Mouse (Mus musculus) myocyte (in vitro differentiated cells): Measurements from ENCODE around the gene Lgals7.
A peak's percentile ranks its signal among the peaks of the same experiment; 100 is the strongest.

Source experiments
- E2F4 ChIP-seq: IDR thresholded peaks from one replicate; pipeline ENCODE4 v1.6.1; 2011; ENCODE audit warnings: mild to moderate bottlenecking, control low read depth, moderate library complexity; ENCODE audit not compliant: insufficient read depth
- MAX ChIP-seq: IDR thresholded peaks from one replicate; pipeline ENCODE4 v1.6.1; 2011; ENCODE audit warnings: low read depth, mild to moderate bottlenecking, control low read depth
- MYOD1 ChIP-seq, 3 experiments: IDR thresholded peaks; one replicate each; pipeline ENCODE4 v1.6.1; 2011; ENCODE audit warnings: control low read depth in 2 of 3, low read depth in 2 of 3, mild to moderate bottlenecking in 2 of 3, moderate library complexity in 1 of 3; ENCODE audit not compliant: insufficient read length in 2 of 3, control insufficient read depth in 1 of 3
- POLR2A ChIP-seq: IDR thresholded peaks from one replicate; pipeline ENCODE4 v1.6.1; 2011; ENCODE audit warnings: low read depth, mild to moderate bottlenecking, control low read depth, moderate library complexity; ENCODE audit not compliant: insufficient read length
- POLR2AphosphoS2 ChIP-seq: IDR thresholded peaks from one replicate; pipeline ENCODE4 v1.6.1; 2011; ENCODE audit warnings: low read depth, control low read depth; ENCODE audit not compliant: insufficient read length
- SRF ChIP-seq: IDR thresholded peaks from one replicate; pipeline ENCODE4 v1.6.1; 2011; ENCODE audit warnings: low read depth; ENCODE audit not compliant: control insufficient read depth, insufficient read length
- TCF12 ChIP-seq: IDR thresholded peaks from one replicate; pipeline ENCODE4 v1.6.1; 2011; ENCODE audit warnings: mild to moderate bottlenecking, control low read depth; ENCODE audit not compliant: poor library complexity, insufficient read depth, severe bottlenecking
- TCF3 ChIP-seq: IDR thresholded peaks from one replicate; pipeline ENCODE4 v1.6.1; 2011; ENCODE audit warnings: low read depth, control low read depth; ENCODE audit not compliant: insufficient read length
- USF1 ChIP-seq: IDR thresholded peaks from one replicate; pipeline ENCODE4 v1.6.1; 2011; ENCODE audit warnings: low read depth, mild to moderate bottlenecking, control low read depth, moderate library complexity

- TF ChIP-seq POLR2A = peak; percentile 22
- TF ChIP-seq POLR2AphosphoS2 = peak; percentile 44
- TF ChIP-seq TCF12 = no peak
- peak in 2 of 3 experiments; percentile 52 to 75 for TF ChIP-seq MYOD1 (IDR thresholded peaks at IDR 0.05; ENCODE audit: control insufficient read depth in 1 of 3, insufficient read length in 2 of 3, low read depth in 2 of 3)
- TF ChIP-seq MAX = no peak
- TF ChIP-seq E2F4 = no peak
- no peak for TF ChIP-seq TCF3
- no peak for TF ChIP-seq USF1
- no peak for TF ChIP-seq SRF
Measured at GRCm38 (mm10) chr7:28821261-28821831, 42.3 kb upstream of the Lgals7 start.
